Mouse (Mus musculus) cerebellum, adult 2 months (tissue): ENCODE results near the gene Sbf1.

ENCODE experiments used
- CTCF ChIP-seq: fragments of 200-500 bp; IDR thresholded peaks from 2 replicates; pipeline ENCODE4 v1.5.1; 2011; ENCODE audit warnings: low read depth, mild to moderate bottlenecking, control low read depth, low read length, moderate library complexity, borderline replicate concordance; ENCODE audit not compliant: insufficient read depth
- POLR2A ChIP-seq: fragments of 200-500 bp; IDR thresholded peaks from 2 replicates; pipeline ENCODE4 v1.6.1; 2011; ENCODE audit warnings: low read length, control low read depth, borderline replicate concordance; ENCODE audit not compliant: insufficient read depth

DNA sequence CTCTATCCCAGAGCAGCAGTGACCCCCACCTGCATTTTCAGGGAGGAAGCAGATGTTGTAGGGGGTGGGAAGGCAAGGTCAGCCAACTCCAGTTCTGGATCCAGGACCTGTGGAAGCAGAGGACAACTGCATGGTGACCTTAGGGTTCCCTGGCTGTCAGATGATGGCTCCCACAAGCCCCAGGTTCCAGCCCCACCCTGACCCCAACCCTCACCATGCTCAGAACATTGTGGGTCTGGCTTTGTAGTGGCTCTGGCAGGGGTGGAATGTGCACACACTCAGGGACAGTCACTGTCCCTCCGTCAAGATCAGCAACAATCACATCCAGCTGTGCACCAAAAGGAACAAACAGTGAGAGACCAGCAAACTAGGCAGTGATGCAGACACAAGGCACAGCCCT lies 9.1 kb downstream of the Sbf1 start:
- TF ChIP-seq CTCF (no peak), POLR2A (no peak)
